Mouse (Mus musculus): ENCODE data around the gene G6pc2. TPM values are rescaled to one million over a fixed set of nuclear protein-coding genes. Genes with fewer than 3 reads are reported as not detected.

Gene G6pc2
- total RNA-seq (2014; rRNA removed) (not detected in 2 replicates), polyA plus RNA-seq (2015; fragmentation: Nextera tagmentation; extraction: Ambion mirVana) (not detected in 2 replicates)

DNA sequence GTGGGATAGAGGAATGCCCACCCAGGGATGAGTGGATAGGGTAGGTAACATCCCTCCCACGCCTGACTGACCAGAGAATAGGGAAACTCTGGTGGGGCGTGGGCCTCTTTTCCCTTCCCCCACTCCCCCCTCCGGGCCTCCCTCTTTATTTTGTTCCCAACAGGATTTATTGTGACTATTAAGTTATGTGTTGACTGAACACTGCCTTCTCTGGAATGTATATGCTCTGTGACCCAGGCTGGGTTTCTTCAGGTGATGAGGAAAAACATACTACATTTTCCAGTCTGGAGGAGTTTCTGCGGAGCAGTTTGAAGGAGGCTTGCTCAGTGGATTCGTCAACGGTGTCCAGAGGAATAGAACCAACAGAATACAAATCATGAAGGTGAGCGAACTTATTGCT lies at the start of gene G6pc2:
Gene G6pc2, plus strand, starts transcription at position 301 of the 400 bp plus-strand sequence.
- Histone ChIP-seq H3K27me3 (ENCODE audit: insufficient read depth, low read length) (no peaks in the 10 kb centered on the region), H3K4me1 (ENCODE audit: insufficient read depth) (no peaks in the 10 kb centered on the region), H3K4me2 (ENCODE audit: low read depth) (no peak within 1 kb of the TSS), H3K4me3 (ENCODE audit: low read depth, low read length) (no peak within 1 kb of the TSS), H3K9ac (no peak within 1 kb of the TSS), H3K27ac (ENCODE audit: low read depth, low read length) (no peak within 1 kb of the TSS), H3K9me3 (ENCODE audit: low read length) (no peaks in the 10 kb centered on the region), H3K36me3 (ENCODE audit: insufficient read depth) (no peaks in the 10 kb centered on the region)
- TF ChIP-seq CTCF (IDR thresholded peaks at IDR 0.05; ENCODE audit: low read depth) = no peak
- no peak for DNase-seq
- WGBS = 82% methylated on average over 7 of the region's 7 CpGs
- ATAC-seq = no peak

DNA sequence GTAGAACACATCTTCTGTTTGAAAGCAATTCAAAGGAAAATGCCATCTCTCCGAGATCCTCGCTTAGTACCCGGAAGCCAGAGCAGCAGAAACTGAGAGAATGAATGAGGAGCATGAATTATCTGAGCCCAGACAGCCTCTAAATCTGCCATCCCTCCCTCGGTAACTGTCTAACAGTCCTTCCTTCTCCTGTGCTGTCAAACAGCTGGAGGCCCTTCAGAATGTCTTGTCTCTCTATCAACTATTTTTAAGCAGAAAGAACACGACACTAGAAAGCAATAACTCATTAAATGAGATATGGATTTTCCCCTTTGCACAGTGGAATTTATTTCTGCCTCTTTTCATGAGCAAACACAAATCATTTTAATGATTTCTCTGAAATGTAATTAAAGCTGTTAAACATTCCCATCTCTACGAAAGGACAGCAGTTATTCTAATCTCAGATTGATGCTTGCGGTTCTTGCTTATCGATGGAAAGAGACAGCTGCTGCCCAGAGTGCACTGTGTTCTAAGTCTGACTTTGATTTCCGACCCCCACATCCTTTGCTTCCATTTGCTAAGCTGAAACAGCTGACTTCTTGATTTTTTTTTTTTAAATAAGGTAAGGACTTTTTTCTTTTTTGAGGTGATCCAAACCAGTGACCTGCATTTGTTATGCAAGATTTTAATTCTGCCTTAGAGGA lies 40.3 kb upstream of the G6pc2 start:
- Histone ChIP-seq H3K4me3 (ENCODE audit: low read depth, low read length) (no peak overlapping the region), H3K27ac (ENCODE audit: low read depth, low read length) (no peak overlapping the region), H3K4me2 (ENCODE audit: low read depth) (no peak overlapping the region), H3K9me3 (ENCODE audit: low read length) (no peaks in the 10 kb centered on the region), H3K27me3 (ENCODE audit: insufficient read depth, low read length) (no peaks in the 10 kb centered on the region), H3K9ac (no peak overlapping the region), H3K4me1 (ENCODE audit: insufficient read depth) (no peaks in the 10 kb centered on the region), H3K36me3 (ENCODE audit: insufficient read depth) (no peaks in the 10 kb centered on the region)
- DNase-seq (no peak), ATAC-seq (no peak)
- TF ChIP-seq CTCF (IDR thresholded peaks at IDR 0.05; ENCODE audit: low read depth) = no peak
- 73% methylated on average over 9 of the region's 9 CpGs for WGBS

DNA sequence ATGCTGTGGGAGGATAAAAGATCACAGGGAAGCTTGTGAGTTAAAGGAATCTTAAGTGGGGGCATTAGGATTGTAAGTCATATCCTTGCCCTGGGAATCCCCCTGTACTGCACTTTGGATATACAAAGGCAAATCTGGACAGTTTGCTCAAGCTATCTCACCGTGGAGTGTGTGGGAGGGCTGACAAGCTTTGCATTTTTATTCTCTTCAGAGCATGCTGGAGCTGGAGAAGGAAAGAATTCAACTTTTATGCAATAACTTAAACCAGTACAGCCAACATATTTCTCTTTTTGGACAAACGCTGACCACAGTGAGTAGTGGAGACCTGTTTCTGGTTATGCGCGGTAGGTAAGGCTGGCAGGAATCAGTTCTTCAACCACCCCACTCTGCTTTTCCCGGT lies 35.6 kb upstream of the G6pc2 start:
- Histone ChIP-seq H3K9ac (no peak overlapping the region), H3K4me3 (ENCODE audit: low read depth, low read length) (no peak overlapping the region), H3K27me3 (ENCODE audit: insufficient read depth, low read length) (no peaks in the 10 kb centered on the region), H3K9me3 (ENCODE audit: low read length) (no peaks in the 10 kb centered on the region), H3K4me2 (ENCODE audit: low read depth) (no peak overlapping the region), H3K4me1 (ENCODE audit: insufficient read depth) (no peaks in the 10 kb centered on the region), H3K36me3 (ENCODE audit: insufficient read depth) (no peaks in the 10 kb centered on the region), H3K27ac (ENCODE audit: low read depth, low read length) (no peak overlapping the region)
- ATAC-seq (no peak), DNase-seq (no peak)
- WGBS = 83% methylated on average over 5 of the region's 5 CpGs
- no peak for TF ChIP-seq CTCF (IDR thresholded peaks at IDR 0.05; ENCODE audit: low read depth)

DNA sequence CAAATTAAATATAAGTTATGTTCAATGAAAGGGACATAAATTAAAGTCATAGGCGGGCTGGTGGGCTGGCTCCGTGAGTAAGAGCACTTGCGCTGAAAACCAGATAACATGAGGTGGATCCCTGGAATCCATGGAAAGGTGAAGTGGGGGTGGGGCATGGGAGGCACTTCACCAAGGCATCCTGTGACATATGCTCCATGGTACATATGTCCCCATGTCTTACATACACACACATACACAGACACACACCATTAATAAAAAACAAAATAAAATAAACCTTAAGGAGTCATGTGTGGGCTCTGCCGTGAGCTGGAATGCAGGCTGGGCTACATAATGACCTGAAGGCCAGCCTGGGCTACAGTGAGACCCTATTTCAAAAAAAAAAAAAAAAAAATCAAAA lies 31.2 kb upstream of the G6pc2 start:
- Histone ChIP-seq H3K27me3 (ENCODE audit: insufficient read depth, low read length) (no peaks in the 10 kb centered on the region), H3K27ac (ENCODE audit: low read depth, low read length) (no peak overlapping the region), H3K9ac (no peak overlapping the region), H3K9me3 (ENCODE audit: low read length) (no peaks in the 10 kb centered on the region), H3K4me2 (ENCODE audit: low read depth) (no peak overlapping the region), H3K4me3 (ENCODE audit: low read depth, low read length) (no peak overlapping the region), H3K4me1 (ENCODE audit: insufficient read depth) (no peaks in the 10 kb centered on the region), H3K36me3 (ENCODE audit: insufficient read depth) (no peaks in the 10 kb centered on the region)
- DNase-seq = no peak
- TF ChIP-seq CTCF (IDR thresholded peaks at IDR 0.05; ENCODE audit: low read depth) = no peak
- no peak for ATAC-seq
- 96% methylated on average over 4 of the region's 4 CpGs for WGBS

DNA sequence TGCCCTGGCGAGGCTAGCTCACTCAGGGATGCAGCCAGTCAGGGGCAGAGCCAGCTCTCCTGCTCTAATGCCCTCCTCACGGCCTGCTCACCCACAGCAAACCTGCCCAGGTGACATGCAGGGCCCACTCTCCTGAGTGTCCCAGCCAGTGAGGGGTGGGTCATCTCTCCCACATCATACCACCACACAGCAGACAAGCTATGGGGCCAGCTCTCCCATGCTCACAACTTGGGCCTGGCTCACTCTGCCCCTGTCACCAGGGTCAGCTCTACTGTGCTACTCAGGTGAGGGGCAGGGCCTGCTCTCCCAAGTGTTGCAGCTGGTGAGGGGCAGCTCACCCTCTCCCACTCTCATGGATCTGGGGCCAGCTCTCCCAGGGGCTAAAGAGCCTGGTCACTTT lies 22.9 kb upstream of the G6pc2 start:
- Histone ChIP-seq H3K9me3 (ENCODE audit: low read length) (no peaks in the 10 kb centered on the region), H3K9ac (no peak overlapping the region), H3K4me2 (ENCODE audit: low read depth) (no peak overlapping the region), H3K27me3 (ENCODE audit: insufficient read depth, low read length) (no peaks in the 10 kb centered on the region), H3K4me1 (ENCODE audit: insufficient read depth) (no peaks in the 10 kb centered on the region), H3K36me3 (ENCODE audit: insufficient read depth) (no peaks in the 10 kb centered on the region), H3K27ac (ENCODE audit: low read depth, low read length) (no peak overlapping the region), H3K4me3 (ENCODE audit: low read depth, low read length) (no peak overlapping the region)
- TF ChIP-seq CTCF (IDR thresholded peaks at IDR 0.05; ENCODE audit: low read depth) = no peak
- ATAC-seq = no peak
- no peak for DNase-seq
- 91% methylated on average over 2 of the region's 2 CpGs for WGBS

DNA sequence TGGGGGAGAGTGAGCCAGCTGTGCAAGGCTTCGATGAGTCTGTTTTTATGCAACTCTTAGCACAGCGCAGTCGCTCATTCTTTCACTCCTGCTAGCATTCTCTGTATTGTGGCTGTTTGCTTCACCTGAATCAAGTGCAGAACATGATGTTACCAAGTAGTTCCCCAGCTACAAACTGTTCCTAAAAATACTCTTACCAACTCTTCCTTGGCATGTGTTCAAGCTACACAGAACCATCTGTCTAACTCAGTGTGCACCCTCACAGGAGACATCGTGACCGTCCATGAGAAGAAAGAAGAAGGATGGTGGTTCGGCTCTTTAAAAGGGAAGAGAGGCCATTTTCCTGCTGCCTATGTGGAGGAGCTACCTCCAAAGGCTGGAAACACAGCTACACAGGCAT lies 22.1 kb upstream of the G6pc2 start:
- Histone ChIP-seq H3K4me3 (ENCODE audit: low read depth, low read length) (no peak overlapping the region), H3K4me2 (ENCODE audit: low read depth) (no peak overlapping the region), H3K27ac (ENCODE audit: low read depth, low read length) (no peak overlapping the region), H3K9me3 (ENCODE audit: low read length) (no peaks in the 10 kb centered on the region), H3K4me1 (ENCODE audit: insufficient read depth) (no peaks in the 10 kb centered on the region), H3K9ac (no peak overlapping the region), H3K36me3 (ENCODE audit: insufficient read depth) (no peaks in the 10 kb centered on the region), H3K27me3 (ENCODE audit: insufficient read depth, low read length) (no peaks in the 10 kb centered on the region)
- 81% methylated on average over 6 of the region's 6 CpGs for WGBS
- ATAC-seq = no peak
- DNase-seq = no peak
- TF ChIP-seq CTCF (IDR thresholded peaks at IDR 0.05; ENCODE audit: low read depth) = no peak

DNA sequence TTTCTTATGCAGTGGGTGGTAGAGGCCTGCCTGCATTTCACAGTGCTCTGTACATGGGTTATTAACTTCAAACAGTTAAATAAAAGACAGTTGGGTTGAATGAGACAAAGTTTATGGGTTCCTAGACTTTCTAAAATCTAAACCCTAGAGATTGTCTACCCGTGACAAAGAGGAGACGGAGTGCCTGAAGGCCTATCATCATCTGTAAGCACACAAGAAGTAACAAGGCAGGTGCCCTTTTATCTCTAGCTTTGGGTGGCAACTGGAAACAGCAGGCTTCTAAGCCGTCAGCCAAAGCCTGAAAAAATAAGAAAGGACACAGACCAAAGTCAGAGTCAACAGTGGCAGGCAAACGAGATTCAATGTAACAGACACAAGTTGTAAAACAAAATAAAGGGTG lies 21.7 kb upstream of the G6pc2 start:
- no peak for ATAC-seq
- no peaks in the 10 kb centered on the region for H3K27me3 ChIP-seq (ENCODE audit: insufficient read depth, low read length)
- no peaks in the 10 kb centered on the region for H3K9me3 ChIP-seq (ENCODE audit: low read length)
- no peak overlapping the region for H3K4me2 ChIP-seq (ENCODE audit: low read depth)
- no peak overlapping the region for H3K4me3 ChIP-seq (ENCODE audit: low read depth, low read length)
- DNase-seq = no peak
- H3K4me1 ChIP-seq (ENCODE audit: insufficient read depth) = no peaks in the 10 kb centered on the region
- no peak for TF ChIP-seq CTCF (IDR thresholded peaks at IDR 0.05; ENCODE audit: low read depth)
- no peaks in the 10 kb centered on the region for H3K36me3 ChIP-seq (ENCODE audit: insufficient read depth)
- 69% methylated on average over 4 of the region's 4 CpGs for WGBS
- no peak overlapping the region for H3K9ac ChIP-seq
- no peak overlapping the region for H3K27ac ChIP-seq (ENCODE audit: low read depth, low read length)
